Mouse (Mus musculus) liver, adult 2 months (tissue): ENCODE results near the gene Olfr1272. TPM values are rescaled to one million over a fixed set of nuclear protein-coding genes. Genes with fewer than 3 reads are reported as not detected.
"Not testable (repeated sequence)": the region's sequence is repeated elsewhere in the genome, so short reads cannot be mapped to it uniquely, and the experiment has no call there.

Experiments
- DNase-seq: peaks from one replicate; pipeline ENCODE4 v3.0.0-alpha.2; 2011; ENCODE audit warnings: low read depth, low spot score; ENCODE audit errors: extremely low read depth
- H3K27ac ChIP-seq: fragments of 200-500 bp; replicated peaks from 2 replicates; pipeline ENCODE4 v1.5.1; 2012; ENCODE audit warnings: low read depth, mild to moderate bottlenecking, control low read depth, inconsistent platforms, low read length; ENCODE audit not compliant: insufficient read depth
- H3K27me3 ChIP-seq: fragments of 200-500 bp; 2 replicates; pipeline ENCODE4 v1.6.1; 2012; ENCODE audit warnings: mild to moderate bottlenecking, moderate library complexity, low read length, inconsistent platforms; ENCODE audit not compliant: control insufficient read depth, insufficient read depth
- H3K36me3 ChIP-seq: fragments of 200-500 bp; 2 replicates; pipeline ENCODE4 v1.6.1; 2012; ENCODE audit warnings: low read length, inconsistent platforms; ENCODE audit not compliant: control insufficient read depth, insufficient read depth
- H3K4me1 ChIP-seq: fragments of 200-500 bp; 2 replicates; pipeline ENCODE4 v1.6.1; 2011; ENCODE audit warnings: low read length; ENCODE audit not compliant: control insufficient read depth, insufficient read depth
- H3K4me3 ChIP-seq: fragments of 200-500 bp; 2 replicates; pipeline ENCODE4 v1.5.1; 2011; ENCODE audit warnings: low read depth, mild to moderate bottlenecking, control low read depth, low read length, moderate library complexity; ENCODE audit not compliant: insufficient read depth
- H3K79me2 ChIP-seq: fragments of 200-500 bp; 2 replicates; pipeline ENCODE4 v1.6.1; 2012; ENCODE audit warnings: inconsistent platforms, mild to moderate bottlenecking, low read length, moderate library complexity; ENCODE audit not compliant: control insufficient read depth, insufficient read depth
- H3K9ac ChIP-seq: fragments of 200-500 bp; 2 replicates; pipeline ENCODE4 v1.6.1; 2012; ENCODE audit warnings: low read depth, mild to moderate bottlenecking, control low read depth, inconsistent platforms, low read length
- CTCF ChIP-seq: fragments of 200-500 bp; IDR thresholded peaks from 2 replicates; pipeline ENCODE4 v1.5.1; 2011; ENCODE audit warnings: low read depth, low read length, control low read depth
- POLR2A ChIP-seq: fragments of 200-500 bp; IDR thresholded peaks from 2 replicates; pipeline ENCODE4 v1.6.1; 2011; ENCODE audit warnings: low read length, control low read depth; ENCODE audit not compliant: insufficient read depth; ENCODE audit errors: extremely low read depth
- WGBS: fragments of 180-500 bp; shearing (Covaris S2); methylation state at CpG from one replicate; pipeline ENCODE4 v1.1.7; 2018; 5-methylcytosine and 5-hydroxymethylcytosine counted together
- polyA plus RNA-seq: library from polyadenylated mRNA; depleted of rRNA; stranded (reverse); fragments of >200 nt; gene quantifications from 2 replicates; pipeline ENCODE4 v1.2.3, GENCODE M21; 2012; rRNA removed
- total RNA-seq: library from RNA; depleted of rRNA; stranded (reverse); fragments of >200 nt; gene quantifications from 2 replicates; pipeline ENCODE4 v1.2.3, GENCODE M21; 2014; rRNA removed

The Olfr1272 gene
- total RNA-seq, result not detected in 2 replicates
- polyA plus RNA-seq, result not detected in 2 replicates

- H3K4me1 ChIP-seq, result no peaks in the 10 kb centered on the region
- no peak within 1 kb of the TSS for H3K27ac ChIP-seq
- no peaks in the 10 kb centered on the region for H3K36me3 ChIP-seq
- H3K79me2 ChIP-seq, result no peaks in the 10 kb centered on the region
- no peak within 1 kb of the TSS for H3K4me3 ChIP-seq
- H3K9ac ChIP-seq, result no peak within 1 kb of the TSS
- 87% methylated on average over 6 of the region's 6 CpGs for WGBS
- no peaks in the 10 kb centered on the region for H3K27me3 ChIP-seq
- no peak for DNase-seq
- TF ChIP-seq CTCF (no peak), POLR2A (no peak)
Observed at GRCm38 (mm10) chr2:90292741-90293140, at the start of gene Olfr1272. Gene Olfr1272 (minus strand): TSS chr2:90292841.

DNA sequence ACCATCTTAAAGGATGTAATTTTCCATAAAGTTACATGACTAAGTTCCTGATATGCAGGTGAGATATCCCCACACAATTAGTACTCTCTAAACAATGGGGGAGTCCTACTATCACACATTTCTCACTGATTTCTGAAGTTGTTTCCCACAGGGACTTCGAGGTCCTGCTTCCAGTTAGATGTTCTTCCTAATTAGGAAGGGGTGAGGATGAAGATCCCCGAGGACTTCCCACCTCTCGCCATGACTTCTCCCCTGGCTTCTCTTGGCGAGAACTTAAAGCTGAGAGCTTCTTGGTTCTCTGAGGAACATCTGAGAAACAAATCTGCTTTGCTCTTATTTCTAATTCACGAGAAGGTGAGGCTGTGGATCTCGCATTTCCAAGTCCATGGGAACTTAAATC is 29.3 kb upstream of the Olfr1272 start, which contains the start of gene Gm13769:
Gm13769 (plus strand) TSS at position 301 of the 400 bp plus-strand sequence.
- DNase-seq, H3K27ac ChIP-seq, H3K36me3 ChIP-seq, H3K27me3 ChIP-seq, H3K4me3 ChIP-seq, H3K4me1 ChIP-seq, H3K9ac ChIP-seq, H3K79me2 ChIP-seq: not testable (repeated sequence)
- WGBS, result no CpG with 5 or more reads among the region's 6 CpGs

DNA sequence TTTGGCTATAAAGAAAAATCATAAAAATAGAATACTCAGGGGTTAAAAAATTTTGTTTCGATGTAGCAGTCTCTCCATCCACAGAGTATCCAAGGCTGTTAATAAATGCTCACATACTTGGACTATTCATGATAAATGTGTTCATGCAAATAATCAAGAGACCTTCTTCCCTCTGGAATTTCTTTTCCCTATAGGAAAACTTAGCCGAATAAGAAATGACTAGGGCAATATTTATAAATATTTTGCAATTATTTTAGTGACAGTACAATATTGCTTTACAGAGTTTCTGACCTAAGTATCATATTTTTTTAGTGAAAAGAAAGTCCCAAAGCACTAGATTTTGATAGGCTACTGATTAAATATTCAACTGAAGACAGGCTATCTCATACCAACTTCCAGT is 21.7 kb downstream of the Olfr1272 start, which contains the start of gene Olfr1271:
Olfr1271 (minus strand) TSS at position 101 of the 400 bp plus-strand sequence.
- DNase-seq, result no peak

DNA sequence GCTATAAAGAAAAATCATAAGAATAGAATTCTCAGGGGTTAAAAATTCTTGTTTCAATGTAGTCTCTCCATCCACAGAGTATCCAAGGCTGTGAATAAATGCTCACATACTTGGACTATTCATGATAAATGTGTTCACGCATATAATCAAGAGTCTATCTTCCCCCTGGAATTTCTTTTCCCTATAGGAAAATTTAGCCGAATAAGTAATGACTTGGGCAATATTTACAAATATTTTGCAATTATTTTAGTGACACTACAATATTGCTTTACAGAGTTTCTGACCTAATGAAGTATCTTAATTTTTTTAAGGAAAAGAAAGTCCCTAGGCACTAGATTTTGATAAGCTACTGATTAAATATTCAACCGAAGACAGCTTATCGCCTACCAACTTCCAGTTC is 35.1 kb downstream of the Olfr1272 start, which contains the start of gene Olfr142:
Olfr142 (minus strand) TSS at position 101 of the 400 bp plus-strand sequence.
- Histone ChIP-seq H3K9ac (no peak within 1 kb of the TSS), H3K27me3 (no peaks in the 10 kb centered on the region), H3K4me1 (no peaks in the 10 kb centered on the region), H3K27ac (no peak within 1 kb of the TSS), H3K36me3 (no peaks in the 10 kb centered on the region), H3K79me2 (no peaks in the 10 kb centered on the region), H3K4me3 (no peak within 1 kb of the TSS)
- WGBS, result 90% methylated on average over 4 of the region's 4 CpGs
- TF ChIP-seq CTCF (no peak), POLR2A (no peak)
- no peak for DNase-seq

More for the DNA sequence above, 21.7 kb downstream of the Olfr1272 start, which contains the start of gene Olfr1271:
- Histone ChIP-seq H3K4me1 (no peaks in the 10 kb centered on the region), H3K79me2 (no peaks in the 10 kb centered on the region), H3K9ac (no peak within 1 kb of the TSS), H3K27me3 (no peaks in the 10 kb centered on the region), H3K27ac (no peak within 1 kb of the TSS), H3K4me3 (no peak within 1 kb of the TSS), H3K36me3 (no peaks in the 10 kb centered on the region)
- TF ChIP-seq CTCF (no peak), POLR2A (no peak)
- WGBS, result 82% methylated on average over 2 of the region's 2 CpGs

Other genes starting within 250 kb of the Olfr1272 start
- not detected in 2 replicates for gene Olfr140, start 229.2 kb downstream of the Olfr1272 start, total RNA-seq
- not detected in 2 replicates for gene Olfr140, start 229.2 kb downstream of the Olfr1272 start, polyA plus RNA-seq
- gene Olfr1269, start 171.4 kb downstream of the Olfr1272 start, total RNA-seq, result not detected in 2 replicates
- not detected in 2 replicates for gene Olfr1269, start 171.4 kb downstream of the Olfr1272 start, polyA plus RNA-seq
- not detected in 2 replicates for gene Olfr32, start 150.5 kb downstream of the Olfr1272 start, total RNA-seq
- not detected in 2 replicates for gene Olfr32, start 150.5 kb downstream of the Olfr1272 start, polyA plus RNA-seq
- gene Olfr1270, start 139.8 kb downstream of the Olfr1272 start, total RNA-seq, result not detected in 2 replicates
- not detected in 2 replicates for gene Olfr1270, start 139.8 kb downstream of the Olfr1272 start, polyA plus RNA-seq
- not detected in 2 replicates for gene Olfr1506, start 68.3 kb downstream of the Olfr1272 start, total RNA-seq
- not detected in 2 replicates for gene Olfr1506, start 68.3 kb downstream of the Olfr1272 start, polyA plus RNA-seq
- not detected in 2 replicates for gene Olfr142, start 35.2 kb downstream of the Olfr1272 start, total RNA-seq
- not detected in 2 replicates for gene Olfr142, start 35.2 kb downstream of the Olfr1272 start, polyA plus RNA-seq
- not detected in 2 replicates for gene Olfr1271, start 21.8 kb downstream of the Olfr1272 start, total RNA-seq
- gene Olfr1271, start 21.8 kb downstream of the Olfr1272 start, polyA plus RNA-seq, result not detected in 2 replicates
- not detected in 2 replicates for gene Gm13769, start 29.4 kb upstream of the Olfr1272 start, total RNA-seq
- not detected in 2 replicates for gene Gm13769, start 29.4 kb upstream of the Olfr1272 start, polyA plus RNA-seq
- not detected in 2 replicates for gene Olfr1274-ps, start 105.8 kb upstream of the Olfr1272 start, total RNA-seq
- gene Olfr1274-ps, start 105.8 kb upstream of the Olfr1272 start, polyA plus RNA-seq, result not detected in 2 replicates